Comparison of ENCODE assay signal across 11 mouse cellular contexts in genomic region chr8:57327281-57328160, GRCm38 (mm10). TPM values are rescaled to one million over a fixed set of nuclear protein-coding genes. Genes with fewer than 3 reads are reported as not detected.
A peak's percentile ranks its signal among the peaks of the same experiment; 100 is the strongest.
DNase-seq lines count a peak whose midpoint lies in the region; ATAC-seq and TF ChIP-seq lines count a peak whose summit lies in the region.
"Had no signal": no experiment of that assay in that cellular context is flagged by ENCODE, and none has a peak within 500 bp of the region (broad histone marks: within the 10 kb centered on the region; RNA-seq: fewer than 3 reads in every experiment).

No protein-coding gene starts in this region.

- DNase-seq in liver, adult 2 months (ENCODE audit: extremely low read depth, low read depth, low spot score), result peak; percentile 13
- DNase-seq in liver, result no peak
- DNase-seq in urinary bladder, postnatal 36 days (ENCODE audit: low spot score in 2 of 2), result no peak
- DNase-seq in spleen, postnatal 14 days (ENCODE audit: low spot score in 2 of 2), result no peak
- DNase-seq in spleen, postnatal 36 days (ENCODE audit: low spot score in 2 of 2), result no peak

- no peaks in the 10 kb centered on the region for H3K27me3 ChIP-seq in liver, adult 2 months (ENCODE audit: control insufficient read depth, insufficient read depth, low read length)
- H3K27me3 ChIP-seq in heart, embryonic 13.5 days (replicated peaks), result no peaks in the 10 kb centered on the region
- peaks cover 55% of the 10 kb centered on the region for H3K27me3 ChIP-seq in limb, embryonic 15.5 days

- 0 out of 2 replicates have a peak overlapping the region, but pooled peaks have one; percentile 13 for H3K4me3 ChIP-seq in liver, adult 2 months (ENCODE audit: insufficient read depth, low read depth, low read length)
- H3K4me3 ChIP-seq in heart, embryonic 13.5 days, result peak overlapping the region; percentile 95
- H3K4me3 ChIP-seq in limb, embryonic 15.5 days, result peak overlapping the region; percentile 39

- no peaks in the 10 kb centered on the region for H3K79me2 ChIP-seq in liver, adult 2 months (ENCODE audit: control insufficient read depth, insufficient read depth, low read length)

- no peak for TF ChIP-seq CTCF in liver, adult 2 months (IDR thresholded peaks at IDR 0.05; ENCODE audit: low read depth, low read length)

- no peak for TF ChIP-seq POLR2A in liver, adult 2 months (IDR thresholded peaks at IDR 0.05; ENCODE audit: extremely low read depth, insufficient read depth, low read length)

- H3K9me3 ChIP-seq in heart, embryonic 13.5 days, result no peaks in the 10 kb centered on the region
- H3K9me3 ChIP-seq in limb, embryonic 15.5 days, result no peaks in the 10 kb centered on the region

- H3K36me3 ChIP-seq in liver, adult 2 months (ENCODE audit: control insufficient read depth, insufficient read depth, low read length), result no peaks in the 10 kb centered on the region
- H3K36me3 ChIP-seq in heart, embryonic 13.5 days, result peaks cover 39% of the 10 kb centered on the region
- H3K36me3 ChIP-seq in limb, embryonic 15.5 days, result no peaks in the 10 kb centered on the region

- H3K4me1 ChIP-seq in liver, adult 2 months (ENCODE audit: control insufficient read depth, insufficient read depth, low read length), result no peaks in the 10 kb centered on the region
- peaks cover 38% of the 10 kb centered on the region for H3K4me1 ChIP-seq in heart, embryonic 13.5 days
- peaks cover 50% of the 10 kb centered on the region for H3K4me1 ChIP-seq in limb, embryonic 15.5 days

- H3K27ac ChIP-seq in liver, adult 2 months (replicated peaks; ENCODE audit: insufficient read depth, low read depth, low read length), result no peak overlapping the region
- H3K27ac ChIP-seq in heart, embryonic 13.5 days (replicated peaks), result peak overlapping the region; percentile 99
- H3K27ac ChIP-seq in limb, embryonic 15.5 days, result peak overlapping the region; percentile 84

- 7% methylated on average over 29 of the region's 29 CpGs for WGBS in liver, adult 2 months
- WGBS in heart, embryonic 13.5 days, result 5% methylated on average over 29 of the region's 29 CpGs
- 17% methylated on average over 29 of the region's 29 CpGs for WGBS in limb, embryonic 15.5 days

- no peak overlapping the region for H3K9ac ChIP-seq in liver, adult 2 months (ENCODE audit: low read depth, low read length)
- H3K9ac ChIP-seq in heart, embryonic 13.5 days, result peak overlapping the region; percentile 100
- no peak overlapping the region for H3K9ac ChIP-seq in limb, embryonic 15.5 days

- peak overlapping the region; percentile 92 for H3K4me2 ChIP-seq in heart, embryonic 13.5 days
- H3K4me2 ChIP-seq in limb, embryonic 15.5 days, result peak overlapping the region; percentile 57

- peak; percentile 10; the same call in 1 of the 2 replicates for ATAC-seq in common myeloid progenitor, adult 5-6 weeks (replicated peaks; ENCODE audit: low read depth, poor library complexity, severe bottlenecking)
- ATAC-seq in heart, embryonic 13.5 days (ENCODE audit: extremely low read depth, insufficient number of reproducible peaks, low FRiP score, low TSS enrichment), result no peak
- ATAC-seq in limb, embryonic 15.5 days (ENCODE audit: insufficient number of reproducible peaks, low FRiP score, low TSS enrichment, low read depth), result no peak

RNA-seq across cellular contexts. Expression of gene Hand2, which starts 6.7 kb away (rescaled TPM):
- 1.9 and 2.0 TPM in 2 replicates for total RNA-seq in liver, adult 2 months (2014; rRNA removed)
- polyA plus RNA-seq in liver, adult 2 months (2012; rRNA removed), result 3.9 and 4.1 TPM in 2 replicates
- not detected in 2 replicates for total RNA-seq in common myeloid progenitor, adult 5-6 weeks (2017)
- 11.6 and 12.0 TPM in 2 replicates for polyA plus RNA-seq in heart, embryonic 13.5 days (2015; fragmentation: Nextera tagmentation; extraction: Ambion mirVana)
- 5.0 and 6.6 TPM in 2 replicates for polyA plus RNA-seq in limb, embryonic 15.5 days (2015; fragmentation: Nextera tagmentation; extraction: Ambion mirVana)
- total RNA-seq: left cerebral cortex, adult 18-20 months; megakaryocyte, adult 5-6 weeks had no signal
- polyA plus RNA-seq: neural tube, embryonic 14.5 days had no signal

Comparison
In these comparisons a context has a peak if more than half of its experiments do, and no peak if none do; other contexts are left out.
1. H3K4me3 ChIP-seq: peak in every context shown above with its lines; median percentile 95 in heart, embryonic 13.5 days; 39 in limb, embryonic 15.5 days; 13 in liver, adult 2 months.